Mouse (Mus musculus): ENCODE results near the gene Vmn2r104. TPM values are rescaled to one million over a fixed set of nuclear protein-coding genes. Genes with fewer than 3 reads are reported as not detected.

Vmn2r104 gene
- not detected for total RNA-seq (2021)
- long read RNA-seq, experiment 1, result 0 reads
- long read RNA-seq, experiment 2, result 0 reads

GRCm38 (mm10) chr17:20048236-20048635 lies at the start of gene Vmn2r104:
TSS of gene Vmn2r104 (minus strand) at chr17:20048336.
- intact Hi-C loops (cut with DNase I), result no loop called here
- no peak for DNase-seq

- intact Hi-C loops (cut with DNase I), result no loop called here
- no peak for DNase-seq
Measured at GRCm38 (mm10) chr17:20074090-20074489, 26.0 kb upstream of the Vmn2r104 start.

GRCm38 (mm10) chr17:20071656-20072396 lies 23.7 kb upstream of the Vmn2r104 start:
- intact Hi-C loops (cut with DNase I), result no loop called here
- DNase-seq, result no peak

Other genes starting within 250 kb of the Vmn2r104 start
- gene Fpr-rs7, start 65.9 kb upstream of the Vmn2r104 start, total RNA-seq (2021), result not detected
- gene Fpr-rs6, start 134.8 kb upstream of the Vmn2r104 start, total RNA-seq (2021), result not detected
- not detected for gene Vmn2r105, start 186.7 kb upstream of the Vmn2r104 start, total RNA-seq (2021)
- gene Vmn2r106, start 237.2 kb upstream of the Vmn2r104 start, total RNA-seq (2021), result not detected